Mouse (Mus musculus) regulatory T cell (primary cell): Measurements from ENCODE around the gene Phactr1.

Experiments
- in situ Hi-C: fragments of 300-600 bp; cut with MboI, MseI; formaldehyde crosslinking; loops from one replicate; pipeline ENCODE4 v1.15.1; 2025; ENCODE audit warnings: high pct_unique_total_duplicates

Phactr1 gene

GRCm38 (mm10) chr13:43176676-43177075, 496.3 kb downstream of the Phactr1 start:
- in situ Hi-C loops: loop anchor here (5.0 to 25.0 kb wide), 2 partner anchors 381 to 561 kb away; no protein-coding TSS in a partner anchor

- in situ Hi-C loops: loop anchor here (5.0 to 25.0 kb wide), 2 partner anchors 380 to 560 kb away; no protein-coding TSS in a partner anchor
These were observed 496.9 kb downstream of the Phactr1 start for GRCm38 (mm10) chr13:43177317-43177716.

- in situ Hi-C loops: loop anchor here (25.0 kb wide), 1 partner anchor 556 kb away; no protein-coding TSS in a partner anchor
These were observed 500.7 kb downstream of the Phactr1 start for GRCm38 (mm10) chr13:43181104-43181503.

- in situ Hi-C loops: loop anchor here (25.0 kb wide), 1 partner anchor 555 kb away; no protein-coding TSS in a partner anchor
These were observed 502.2 kb downstream of the Phactr1 start for GRCm38 (mm10) chr13:43182465-43183201.

- in situ Hi-C loops: loop anchor here (25.0 kb wide), 1 partner anchor 554 kb away; no protein-coding TSS in a partner anchor
These were observed 503.0 kb downstream of the Phactr1 start for GRCm38 (mm10) chr13:43183248-43184055.

GRCm38 (mm10) chr13:43187736-43188135, 507.3 kb downstream of the Phactr1 start:
- in situ Hi-C loops: loop anchor here (25.0 kb wide), 1 partner anchor 550 kb away; no protein-coding TSS in a partner anchor
